Mouse (Mus musculus) lung, postnatal 0 days (tissue): ENCODE measurements at regions not wholly inside any gene's neighbourhood (a gene's known extent, or its start where the extent isn't known, plus 50 kb on each side); places are given as distances from the start of the nearest gene placed in this dataset.

Experiments used
- CTCF ChIP-seq: IDR thresholded peaks from 2 replicates; pipeline ENCODE4 v1.5.1; 2016; ENCODE audit warnings: antibody characterized with exemption, mild to moderate bottlenecking
- EP300 ChIP-seq: IDR thresholded peaks from 2 replicates; pipeline ENCODE4 v1.6.1; 2016; ENCODE audit warnings: antibody characterized with exemption, mild to moderate bottlenecking, control low read depth

GRCm38 (mm10) chr9:52246712-52247111 is 78.3 kb upstream of the Zc3h12c start:
- TF ChIP-seq CTCF, result no peak
- no peak for TF ChIP-seq EP300
